Mouse (Mus musculus) C2C12 (cell line): ENCODE results near the gene Plekhh2. TPM values are rescaled to one million over a fixed set of nuclear protein-coding genes. Genes with fewer than 3 reads are reported as not detected.
A peak's percentile ranks its signal among the peaks of the same experiment; 100 is the strongest.

ENCODE experiments used
- H3K27me3 ChIP-seq: one replicate; pipeline ENCODE4 v1.6.1; 2011; ENCODE audit not compliant: control insufficient read depth, insufficient read depth, insufficient read length
- H3K36me3 ChIP-seq: one replicate; pipeline ENCODE4 v1.6.1; 2011; ENCODE audit not compliant: control insufficient read depth, insufficient read depth
- H3K4me3 ChIP-seq: one replicate; pipeline ENCODE4 v1.5.1; 2011; ENCODE audit warnings: mild to moderate bottlenecking, control low read depth; ENCODE audit not compliant: poor library complexity, insufficient read depth, severe bottlenecking
- H3K79me2 ChIP-seq: one replicate; pipeline ENCODE4 v1.6.1; 2011; ENCODE audit not compliant: control insufficient read depth, insufficient read depth
- H3K79me3 ChIP-seq: one replicate; pipeline ENCODE4 v1.6.1; 2011; ENCODE audit warnings: low read depth, control low read depth
- H3ac ChIP-seq: one replicate; pipeline ENCODE3; 2011; ENCODE audit warnings: low read depth; ENCODE audit not compliant: control insufficient read depth, insufficient read length
- CEBPB ChIP-seq: IDR thresholded peaks from one replicate; pipeline ENCODE4 v1.6.1; 2011; ENCODE audit warnings: low read depth, mild to moderate bottlenecking, control low read depth, moderate library complexity
- CTCF ChIP-seq: IDR thresholded peaks from one replicate; pipeline ENCODE4 v1.5.1; 2011; ENCODE audit not compliant: control insufficient read depth, insufficient read depth, insufficient read length
- FOSL1 ChIP-seq: IDR thresholded peaks from one replicate; pipeline ENCODE4 v1.8.0; 2011; ENCODE audit warnings: mild to moderate bottlenecking, low read length; ENCODE audit not compliant: poor library complexity, insufficient read depth, severe bottlenecking
- MAX ChIP-seq: IDR thresholded peaks from one replicate; pipeline ENCODE4 v1.6.1; 2011; ENCODE audit warnings: mild to moderate bottlenecking, control low read depth
- MYOD1 ChIP-seq: IDR thresholded peaks from one replicate; pipeline ENCODE4 v1.6.1; 2011; ENCODE audit warnings: low read depth; ENCODE audit not compliant: control insufficient read depth, insufficient read length
- MYOG ChIP-seq: IDR thresholded peaks from one replicate; pipeline ENCODE4 v1.6.1; 2011; ENCODE audit not compliant: control insufficient read depth, insufficient read length; ENCODE audit errors: extremely low read depth
- USF1 ChIP-seq: IDR thresholded peaks from one replicate; pipeline ENCODE4 v1.6.1; 2011; ENCODE audit warnings: low read depth, mild to moderate bottlenecking, control low read depth, moderate library complexity
- long read RNA-seq, 2 experiments: library from polyadenylated mRNA; unstranded; transcript quantifications; one replicate each; pipeline ENCODE4 v2.0.0; 2019 to 2020
- polyA plus RNA-seq: library from polyadenylated mRNA; unstranded; fragments of >200 nt; fragmentation: generic; extraction: Trizol; gene quantifications from one replicate; pipeline ENCODE4 v1.2.1, GENCODE M21; 2012; ENCODE audit warnings: missing spikeins

Gene Plekhh2
- 8.7 TPM for polyA plus RNA-seq
- long read RNA-seq, experiment 1, partial matches to known transcripts = 3 of 4 reads
- long read RNA-seq, experiment 1, other reads (novel, unspliced or antisense) = 1 of 4 reads
- long read RNA-seq, experiment 2, full-length matches to known transcripts = 12 of 67 reads
- long read RNA-seq, experiment 2, partial matches to known transcripts = 34 of 67 reads
- long read RNA-seq, experiment 2, other reads (novel, unspliced or antisense) = 21 of 67 reads

DNA sequence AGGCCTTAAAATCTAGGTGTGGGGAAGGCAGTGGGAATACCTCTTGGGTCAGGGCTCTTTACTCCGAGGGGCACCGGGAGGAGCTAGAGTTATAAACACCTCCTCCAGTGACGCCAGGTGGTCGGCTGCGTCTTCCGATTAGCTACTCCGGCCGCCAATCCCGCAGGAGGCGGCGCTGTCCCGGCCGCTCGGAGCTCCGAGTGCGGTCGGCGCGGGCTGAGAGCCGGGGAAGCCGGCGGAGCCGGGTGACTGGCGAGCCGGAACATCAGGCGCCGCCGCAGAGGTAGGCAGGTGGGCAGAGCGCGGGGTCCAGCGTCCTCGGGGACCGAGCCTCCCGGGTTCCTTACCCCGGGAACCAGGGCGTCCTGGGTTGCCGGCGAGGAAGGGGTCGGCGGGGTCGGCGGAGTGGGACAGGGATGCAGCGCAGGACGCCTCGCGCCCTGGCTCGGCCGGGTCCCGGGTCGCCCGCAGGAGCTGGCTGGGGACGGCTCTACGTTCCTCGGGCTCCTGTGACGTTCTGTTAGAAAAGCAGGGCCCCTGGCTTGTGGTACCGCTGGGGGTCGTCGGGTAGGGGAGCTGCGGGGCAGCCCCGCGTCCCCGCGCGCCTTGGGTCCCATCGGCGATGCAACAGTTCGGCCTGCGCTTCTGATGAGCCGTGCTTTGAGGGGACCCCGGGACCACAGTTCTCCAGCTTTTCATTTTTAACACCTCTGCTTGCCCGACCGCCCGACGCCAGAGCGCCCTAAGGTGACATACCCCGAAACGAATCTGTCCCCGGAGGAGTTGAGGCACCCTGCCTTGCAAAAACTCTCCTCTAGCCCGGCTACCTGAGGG, at the start of gene Plekhh2:
Plekhh2 (plus strand) TSS at position 214 of the 834 bp plus-strand sequence.
- peaks cover 30% of the 10 kb centered on the region for H3K79me2 ChIP-seq
- peaks cover 3% of the 10 kb centered on the region for H3K79me3 ChIP-seq
- H3K4me3 ChIP-seq = peak within 1 kb of the TSS; percentile 69
- peak within 1 kb of the TSS; percentile 90 for H3ac ChIP-seq
- H3K27me3 ChIP-seq = no peaks in the 10 kb centered on the region
- H3K36me3 ChIP-seq = no peaks in the 10 kb centered on the region
- TF ChIP-seq MAX (peak; percentile 73), CEBPB (no peak), USF1 (no peak)

DNA sequence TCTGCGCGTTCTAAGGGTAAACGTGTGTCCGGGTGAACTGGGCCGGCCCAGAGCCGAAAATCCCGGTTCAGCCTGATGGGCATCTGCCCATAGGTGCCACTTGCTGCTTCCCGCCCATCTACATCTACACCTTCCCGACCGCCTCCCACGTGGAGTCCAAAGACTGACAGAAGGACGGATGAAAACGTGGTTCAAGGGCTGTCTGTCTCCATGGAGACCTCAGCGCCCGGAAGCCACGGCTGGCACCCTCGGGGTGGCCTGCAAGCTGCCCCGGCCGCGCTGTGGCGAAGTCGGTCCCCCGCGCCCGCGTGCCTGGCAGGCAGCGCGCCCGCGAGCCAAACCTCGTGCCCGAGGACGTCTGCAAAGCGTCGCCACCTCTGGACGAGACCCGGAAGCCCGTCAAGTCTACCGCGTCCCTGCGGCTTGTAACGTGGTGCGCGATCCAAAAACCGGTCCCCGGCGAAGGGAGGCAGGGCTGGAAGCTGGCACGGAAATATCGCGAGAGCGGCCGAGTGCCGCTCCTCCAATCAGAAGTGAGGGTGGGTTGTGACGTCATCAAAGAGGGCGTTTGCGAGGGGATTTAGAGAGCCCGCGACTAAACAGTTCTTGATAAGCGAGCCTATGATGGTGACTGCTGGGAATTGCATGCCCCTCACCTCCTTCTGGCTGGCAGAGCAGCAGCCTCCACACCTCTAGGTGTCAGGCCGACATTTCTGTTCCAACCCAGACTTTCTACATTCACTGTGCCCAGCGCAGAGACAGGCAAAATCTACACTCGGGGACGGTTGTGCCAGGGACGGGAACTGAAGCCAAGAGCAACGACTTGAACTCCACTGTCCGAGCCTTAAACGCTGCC, 45.7 kb upstream of the Plekhh2 start, which contains the start of gene Thada:
Thada (minus strand) TSS at position 453 of the 856 bp plus-strand sequence.
- Histone ChIP-seq H3K79me3 (peaks cover 11% of the 10 kb centered on the region), H3ac (peak within 1 kb of the TSS; percentile 99), H3K79me2 (peaks cover 22% of the 10 kb centered on the region), H3K27me3 (no peaks in the 10 kb centered on the region), H3K4me3 (peak within 1 kb of the TSS; percentile 76), H3K36me3 (no peaks in the 10 kb centered on the region)
- TF ChIP-seq FOSL1 = no peak
- peak; percentile 94 for TF ChIP-seq MAX

- H3K4me3 ChIP-seq = no peak overlapping the region
- TF ChIP-seq MYOG (no peak), MAX (no peak), CTCF (peak; percentile 8), FOSL1 (no peak), USF1 (no peak), CEBPB (no peak), MYOD1 (no peak)
These were observed 37.4 kb upstream of the Plekhh2 start for GRCm38 (mm10) chr17:84474312-84474711.

GRCm38 (mm10) chr17:84477176-84477575, 34.5 kb upstream of the Plekhh2 start:
- H3K4me3 ChIP-seq = no peak overlapping the region
- no peaks in the 10 kb centered on the region for H3K27me3 ChIP-seq
- H3K79me2 ChIP-seq = no peaks in the 10 kb centered on the region
- no peaks in the 10 kb centered on the region for H3K79me3 ChIP-seq
- H3ac ChIP-seq = no peak overlapping the region
- TF ChIP-seq MYOD1 (no peak), CTCF (no peak), CEBPB (no peak), FOSL1 (no peak), USF1 (no peak)
- no peaks in the 10 kb centered on the region for H3K36me3 ChIP-seq

More at GRCm38 (mm10) chr17:84474312-84474711, 37.4 kb upstream of the Plekhh2 start:
- no peaks in the 10 kb centered on the region for H3K27me3 ChIP-seq
- H3K79me2 ChIP-seq = no peaks in the 10 kb centered on the region
- no peaks in the 10 kb centered on the region for H3K79me3 ChIP-seq
- no peak overlapping the region for H3ac ChIP-seq
- H3K36me3 ChIP-seq = no peaks in the 10 kb centered on the region

DNA sequence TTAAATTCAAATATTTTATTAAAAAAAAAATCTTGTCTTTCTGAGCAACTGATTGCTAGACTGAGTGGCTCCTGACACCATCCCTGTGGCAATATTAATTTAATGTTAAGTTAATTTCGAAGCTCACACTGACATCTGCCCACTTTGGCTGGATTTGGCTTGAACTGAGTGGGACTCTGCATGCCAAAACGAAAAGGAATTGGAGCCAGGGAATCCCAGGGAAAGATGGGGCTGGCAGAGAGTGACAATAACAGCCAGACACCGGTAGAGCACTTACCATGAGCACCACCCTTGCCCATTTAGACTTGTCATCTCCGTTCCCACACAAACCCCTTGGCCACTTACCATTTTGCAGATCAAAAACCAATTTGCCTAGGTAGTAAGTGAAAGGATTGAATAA, 33.4 kb upstream of the Plekhh2 start:
- H3K27me3 ChIP-seq = no peaks in the 10 kb centered on the region
- no peak overlapping the region for H3K4me3 ChIP-seq
- H3K36me3 ChIP-seq = no peaks in the 10 kb centered on the region
- H3ac ChIP-seq = no peak overlapping the region
- H3K79me3 ChIP-seq = no peaks in the 10 kb centered on the region
- H3K79me2 ChIP-seq = no peaks in the 10 kb centered on the region
- no peak for TF ChIP-seq CEBPB
- no peak for TF ChIP-seq CTCF
- no peak for TF ChIP-seq USF1
- no peak for TF ChIP-seq FOSL1
- TF ChIP-seq MYOG = no peak
- no peak for TF ChIP-seq MAX
- TF ChIP-seq MYOD1 = no peak
